Mouse (Mus musculus): ENCODE data around the gene 6430531B16Rik.

- TF ChIP-seq POLR2A (IDR thresholded peaks at IDR 0.05; ENCODE audit: control insufficient read depth, low read depth, low read length), result no peak
- no peak for TF ChIP-seq CTCF (IDR thresholded peaks at IDR 0.05; ENCODE audit: control insufficient read depth, insufficient read depth, insufficient replicate concordance, low read depth, low read length)
Measured at GRCm38 (mm10) chr7:139994202-139994601, 15.6 kb upstream of the 6430531B16Rik start.
